Mouse (Mus musculus) spleen, postnatal 14 days (tissue): ENCODE measurements at regions not wholly inside any gene's neighbourhood (a gene's known extent, or its start where the extent isn't known, plus 50 kb on each side); places are given as distances from the start of the nearest gene placed in this dataset.
"Not testable (repeated sequence)": the region's sequence is repeated elsewhere in the genome, so short reads cannot be mapped to it uniquely, and the experiment has no call there.

Experiments
- DNase-seq, 2 experiments: peaks; one replicate each; pipeline ENCODE4 v3.0.0; 2021 to 2022; ENCODE audit warnings: low spot score in 2 of 2

DNA sequence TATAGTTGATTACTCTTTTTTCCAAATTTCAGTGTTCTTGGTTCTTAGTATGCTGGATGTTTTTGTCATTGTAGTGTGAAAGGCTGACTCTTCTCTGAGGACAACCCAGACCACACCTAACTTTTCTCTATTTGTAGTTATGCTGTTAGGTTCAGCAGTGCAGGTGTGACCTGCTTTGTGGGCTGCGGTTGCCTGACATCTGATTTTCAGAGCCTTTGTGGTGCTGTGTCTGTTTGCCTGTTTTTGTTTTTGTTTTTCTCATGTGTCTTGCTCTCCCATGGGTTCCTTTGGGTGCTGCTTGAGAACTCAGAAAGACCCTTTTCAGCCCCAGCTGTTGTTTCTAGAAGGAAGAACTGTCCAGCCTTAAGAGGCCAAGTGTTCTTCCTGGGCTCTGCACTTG is 52.0 kb upstream of the Trpm1 start:
- DNase-seq = no peak

DNA sequence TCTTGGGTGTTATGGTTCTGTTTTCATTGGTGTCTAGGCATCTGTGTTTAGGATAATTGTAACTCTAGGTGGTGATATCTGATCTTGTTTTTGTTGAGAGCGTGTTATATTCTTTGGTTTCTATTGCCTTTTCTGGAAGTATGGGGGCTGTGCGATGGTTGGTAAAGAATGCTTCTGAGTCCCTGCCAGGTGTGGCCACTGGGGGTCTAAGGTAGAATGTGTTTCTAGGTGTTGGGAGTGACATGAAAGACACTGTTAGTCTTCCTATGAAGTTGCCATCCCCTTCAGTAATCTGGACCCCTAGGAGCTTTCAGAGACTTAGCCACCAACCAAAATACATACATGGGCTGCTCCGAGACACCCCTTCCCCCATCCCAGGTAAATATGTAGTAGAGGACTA is 54.0 kb upstream of the Trpm1 start:
- no peak for DNase-seq

DNA sequence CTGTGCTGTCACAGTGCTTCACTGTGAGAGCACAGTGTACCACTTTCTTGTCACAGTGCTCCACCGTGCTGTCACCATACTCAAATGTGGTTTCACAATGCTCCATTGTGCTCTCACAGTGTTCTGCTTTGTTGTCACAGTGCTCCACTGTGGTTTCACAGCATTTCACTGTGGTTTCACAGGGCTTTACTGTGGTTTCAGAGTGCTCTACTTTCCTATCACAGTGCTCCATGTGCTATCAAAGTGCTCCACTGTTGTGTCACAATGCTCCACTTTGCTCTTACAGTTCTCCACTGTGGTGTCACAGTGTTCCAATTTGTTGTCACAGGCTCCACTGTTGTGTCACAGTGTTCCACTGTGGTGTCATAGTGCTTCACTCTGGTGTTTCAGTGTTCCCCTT is 63.6 kb upstream of the Trpm1 start:
- no peak for DNase-seq

DNA sequence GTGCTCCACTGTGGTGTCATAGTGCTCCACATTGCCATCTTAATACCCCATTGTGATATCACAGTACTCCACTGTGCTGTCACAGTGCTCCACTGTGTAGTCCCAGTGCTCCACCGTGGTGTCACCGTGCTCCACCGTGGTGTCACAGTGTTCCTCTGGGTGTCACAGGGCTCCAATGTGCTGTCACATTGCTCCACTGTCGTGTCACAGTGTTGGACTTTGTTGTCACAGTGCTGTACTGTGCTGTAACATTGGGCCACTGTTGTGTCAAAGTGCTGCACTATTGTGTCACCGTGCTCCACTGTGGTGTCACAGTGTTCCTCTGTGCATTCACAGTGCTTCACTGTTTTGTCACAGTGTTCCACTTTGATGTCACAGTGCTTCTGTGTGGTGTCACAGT is 64.6 kb upstream of the Trpm1 start:
- no peak for DNase-seq

DNA sequence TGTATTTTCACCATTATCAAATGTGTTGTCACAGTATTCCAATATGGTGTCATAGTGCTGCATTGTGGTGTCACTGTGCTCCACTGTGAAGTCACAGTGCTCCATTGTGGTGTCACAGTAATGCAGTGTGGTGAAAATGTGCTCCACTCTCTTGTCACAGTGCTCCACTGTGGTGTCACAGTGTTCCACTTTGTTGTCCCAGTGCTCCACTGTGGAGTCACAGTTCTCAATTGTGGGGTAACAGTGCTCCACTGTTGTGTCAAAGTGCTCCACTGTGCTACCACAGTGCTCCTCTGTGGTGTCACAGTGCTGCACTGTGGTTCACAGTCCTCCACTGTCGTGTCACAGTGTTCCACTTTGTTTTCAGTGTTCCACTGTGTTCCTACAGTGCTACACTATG is 69.7 kb upstream of the Trpm1 start:
- not testable (repeated sequence) for DNase-seq

DNA sequence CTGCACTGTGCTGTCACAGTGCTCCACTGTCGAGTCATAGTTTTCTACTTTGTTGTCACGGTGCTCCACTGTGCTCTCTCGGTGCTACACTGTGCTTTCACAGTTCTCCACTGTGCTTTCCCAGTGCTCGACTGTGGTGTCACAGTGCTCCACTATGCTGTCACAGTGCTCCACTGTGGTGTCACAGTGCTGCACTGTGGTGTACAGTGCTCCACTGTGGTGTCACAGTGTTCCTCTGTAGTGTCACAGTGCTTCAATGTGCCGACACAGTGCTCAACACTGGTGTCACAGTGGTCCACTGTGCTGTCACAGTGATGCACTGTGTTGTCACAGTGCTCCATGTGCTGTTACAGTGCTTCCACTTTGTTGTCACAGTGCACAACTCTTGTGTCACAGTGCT is 71.0 kb upstream of the Trpm1 start:
- no peak for DNase-seq

DNA sequence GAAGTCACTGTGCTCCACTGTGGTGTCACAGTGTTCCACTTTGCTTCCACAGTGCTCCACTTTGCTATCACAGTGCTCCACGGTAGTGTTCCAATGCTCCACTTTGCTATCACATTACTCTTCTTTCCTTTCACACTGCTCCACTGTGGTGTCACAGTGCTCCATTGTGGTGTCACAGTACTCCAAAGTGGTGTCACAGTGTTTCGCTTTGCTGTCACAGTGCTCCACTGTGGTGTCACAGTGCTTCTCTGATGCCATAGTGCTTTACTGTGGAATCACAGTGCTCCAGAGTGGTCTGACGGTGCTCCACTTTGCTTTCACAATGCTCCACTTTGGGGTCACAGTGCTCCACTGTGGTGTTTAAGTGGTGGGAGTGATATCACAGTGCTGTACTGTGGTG is 71.4 kb upstream of the Trpm1 start:
- DNase-seq = no peak

DNA sequence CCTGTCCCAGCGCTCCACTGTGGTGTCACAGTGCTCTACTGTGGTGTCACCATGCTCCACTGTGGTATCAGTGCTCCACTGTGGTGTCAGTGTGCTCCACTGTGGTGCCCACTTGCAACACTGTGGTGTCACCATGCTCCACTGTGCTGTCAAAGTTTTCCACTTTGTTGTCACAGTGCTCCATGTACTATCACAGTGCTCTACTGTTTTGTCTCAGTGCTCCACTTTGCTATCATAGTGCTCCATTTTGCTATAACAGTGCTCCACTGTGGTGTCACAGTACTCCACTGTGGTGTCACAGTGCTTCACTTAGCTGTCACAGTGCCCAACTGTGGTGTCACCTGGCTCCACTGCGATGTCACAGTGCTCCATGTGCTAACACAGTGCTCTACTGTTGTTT is 72.0 kb upstream of the Trpm1 start:
- DNase-seq = no peak

DNA sequence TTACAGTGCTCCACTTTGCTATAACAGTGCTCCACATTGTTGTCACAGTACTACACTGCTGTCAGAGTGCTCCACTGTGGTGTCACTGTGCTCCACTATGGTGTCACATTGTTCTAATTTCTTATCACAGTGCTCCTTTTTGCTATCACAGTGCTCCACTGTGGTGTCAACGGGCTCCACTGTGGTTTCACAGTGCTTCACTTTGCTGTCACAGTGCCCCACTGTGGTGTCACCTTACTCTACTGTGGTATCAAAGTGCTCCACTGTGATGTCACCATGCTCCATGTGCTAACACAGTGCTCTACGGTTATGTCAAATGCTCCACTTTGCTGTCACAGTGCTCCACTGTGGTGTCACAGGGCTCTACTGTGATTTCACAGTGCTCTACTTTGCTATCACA is 72.6 kb upstream of the Trpm1 start:
- no peak for DNase-seq

DNA sequence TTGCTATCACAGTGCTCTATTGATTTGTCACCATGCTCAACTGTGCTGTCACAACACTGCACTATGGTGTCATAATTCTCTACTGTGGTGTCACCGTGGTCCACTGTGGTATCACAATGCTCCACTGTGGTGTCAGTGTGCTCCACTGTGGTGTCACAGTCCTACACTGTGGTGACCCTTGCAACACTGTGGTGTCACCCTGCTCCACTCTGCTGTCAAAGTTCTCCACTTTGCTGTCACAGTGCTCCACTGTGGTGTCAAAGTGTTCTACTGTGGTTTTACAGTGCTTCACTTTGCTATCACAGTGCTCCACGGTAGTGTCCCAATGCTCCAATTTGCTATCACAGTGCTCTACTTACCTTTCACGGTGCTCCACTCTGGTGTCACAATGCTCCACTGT is 74.3 kb upstream of the Trpm1 start:
- no peak for DNase-seq

DNA sequence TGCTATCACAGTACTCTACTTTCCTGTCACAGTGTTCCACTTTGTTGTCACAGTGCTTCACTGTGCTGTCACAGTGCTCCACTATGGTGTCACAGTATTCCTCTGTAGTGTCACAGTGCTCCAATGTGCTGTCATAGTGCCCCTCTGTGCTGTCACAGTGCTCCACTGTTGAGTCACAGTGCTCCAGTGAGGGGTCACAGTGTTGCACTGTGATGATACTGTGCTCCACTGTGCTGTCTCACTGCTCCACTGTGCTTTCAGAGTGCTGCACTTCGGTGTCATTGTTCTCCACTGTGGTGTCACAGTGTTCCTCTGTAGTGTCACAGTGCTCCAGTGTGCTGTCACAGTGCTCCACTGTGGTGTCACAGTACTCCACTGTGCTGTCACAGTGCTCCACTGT is 75.0 kb upstream of the Trpm1 start:
- DNase-seq = no peak

DNA sequence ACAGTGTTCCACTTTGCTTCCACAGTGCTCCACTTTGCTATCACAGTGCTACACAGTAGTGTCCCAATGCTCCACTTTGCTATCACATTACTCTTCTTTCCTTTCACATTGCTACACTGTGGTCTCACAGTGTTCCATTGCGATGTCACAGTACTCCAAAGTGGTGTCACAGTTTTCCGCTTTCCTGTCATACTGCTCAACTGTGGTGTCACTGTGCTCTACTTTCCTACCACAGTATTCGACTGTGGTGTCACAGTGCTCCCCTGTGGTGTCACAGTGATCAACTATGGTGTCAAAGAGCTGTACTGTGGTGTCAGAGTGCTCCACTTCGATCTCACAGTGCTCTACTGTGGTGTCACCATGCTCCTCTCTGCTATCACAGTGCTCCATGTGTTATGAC is 76.1 kb upstream of the Trpm1 start:
- DNase-seq = no peak

DNA sequence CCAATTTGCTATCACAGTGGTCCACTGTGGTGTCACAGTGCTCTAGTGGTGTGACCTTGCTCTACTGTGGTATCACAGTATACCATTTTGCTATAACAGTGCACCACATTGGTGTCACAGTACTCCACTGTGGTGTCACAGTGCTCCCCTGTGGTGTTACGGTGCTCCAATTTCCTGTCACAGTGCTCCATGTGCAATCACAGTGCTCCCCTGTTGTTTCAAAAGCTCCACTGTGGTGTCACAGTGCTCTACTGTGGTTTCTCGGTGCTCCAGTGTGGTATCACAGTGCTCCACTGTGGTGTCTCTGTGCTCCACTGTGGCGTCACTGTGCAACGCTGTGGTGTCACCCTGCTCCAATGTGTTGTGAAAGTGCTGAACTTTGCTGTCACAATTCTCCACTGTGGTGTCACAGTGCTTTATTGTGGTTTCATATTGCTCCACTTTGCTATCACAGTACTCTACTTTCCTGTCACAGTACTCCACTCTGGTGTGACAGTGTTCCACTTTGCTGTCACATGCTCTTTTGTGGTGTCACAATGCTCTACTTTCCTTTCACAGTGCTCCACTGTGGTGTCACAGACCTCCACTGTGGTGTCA is 76.8 kb upstream of the Trpm1 start:
- DNase-seq = no peak

DNA sequence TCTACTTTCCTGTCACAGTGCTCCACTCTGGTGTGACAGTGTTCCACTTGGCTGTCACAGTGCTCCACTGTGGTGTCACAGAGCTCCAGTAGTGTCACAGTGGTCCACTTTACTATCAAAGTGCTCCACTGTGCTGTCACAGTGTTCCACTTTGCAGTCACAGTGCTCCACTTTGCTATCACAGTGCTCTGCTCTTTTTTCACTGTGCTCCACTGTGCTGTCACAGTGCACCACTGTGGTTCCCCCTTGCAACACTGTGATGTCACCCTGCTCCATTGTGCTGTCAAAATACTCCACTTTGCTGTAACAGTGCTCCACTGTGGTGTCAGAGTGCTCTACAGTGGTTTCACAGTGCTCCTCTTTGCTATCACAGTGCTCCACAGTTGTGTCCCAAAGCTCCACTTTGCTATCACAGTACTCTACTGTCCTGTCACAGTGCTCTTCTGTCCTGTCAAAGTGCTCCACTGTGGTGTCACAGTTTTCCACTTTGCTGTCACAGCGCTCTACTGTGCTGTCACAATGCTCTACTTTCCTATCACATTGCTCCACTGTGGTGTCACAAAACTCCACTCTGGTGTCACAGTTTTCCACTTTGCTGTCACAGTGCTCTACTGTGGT is 77.8 kb upstream of the Trpm1 start:
- DNase-seq = no peak

DNA sequence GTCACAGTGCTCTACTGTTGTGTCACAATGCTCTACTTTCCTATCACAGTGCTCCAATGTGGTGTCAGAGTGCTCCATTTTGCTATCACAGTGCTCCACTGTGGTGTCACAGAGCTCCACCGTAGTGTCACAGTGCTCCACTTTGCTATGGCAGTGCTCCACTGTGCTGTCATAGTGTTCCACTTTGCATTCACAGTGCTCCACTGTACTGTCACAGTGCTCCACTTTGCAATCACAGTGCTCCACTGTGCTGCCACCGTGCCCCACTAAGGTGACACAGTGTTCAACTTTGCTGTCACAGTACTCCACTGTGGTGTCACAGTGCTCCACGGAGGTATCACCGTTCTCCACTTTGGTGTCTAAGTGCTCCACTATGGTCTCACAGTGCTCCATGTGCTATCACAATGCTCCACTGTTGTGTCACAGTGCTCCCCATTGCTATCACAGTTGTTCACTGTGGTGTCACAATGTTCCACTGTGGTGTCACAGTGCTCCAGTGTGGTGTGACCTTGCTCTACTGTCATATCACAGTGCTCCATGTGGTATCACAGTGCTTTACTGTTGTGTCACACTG is 78.9 kb upstream of the Trpm1 start:
- peak in 1 of 2 experiments; percentile 5 for DNase-seq

DNA sequence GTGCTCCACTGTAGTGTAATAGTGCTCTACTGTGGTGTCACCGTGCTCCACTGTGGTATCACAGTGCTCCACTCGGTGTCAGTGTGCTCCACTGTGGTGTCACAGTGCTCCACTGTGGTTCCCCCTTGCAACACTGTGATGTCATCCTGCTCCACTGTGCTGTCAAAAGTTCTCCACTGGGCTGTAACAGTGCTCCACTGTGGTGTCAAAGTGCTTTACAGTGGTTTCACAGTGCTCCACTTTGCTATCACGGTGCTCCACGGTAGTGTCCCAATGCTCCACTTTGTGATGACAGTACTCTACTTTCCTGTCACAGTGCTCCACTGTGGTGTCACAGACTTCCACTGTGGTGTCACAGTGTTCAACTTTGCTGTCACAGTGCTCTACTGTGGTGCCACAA is 79.4 kb upstream of the Trpm1 start:
- peak in 1 of 2 experiments; percentile 4 for DNase-seq

DNA sequence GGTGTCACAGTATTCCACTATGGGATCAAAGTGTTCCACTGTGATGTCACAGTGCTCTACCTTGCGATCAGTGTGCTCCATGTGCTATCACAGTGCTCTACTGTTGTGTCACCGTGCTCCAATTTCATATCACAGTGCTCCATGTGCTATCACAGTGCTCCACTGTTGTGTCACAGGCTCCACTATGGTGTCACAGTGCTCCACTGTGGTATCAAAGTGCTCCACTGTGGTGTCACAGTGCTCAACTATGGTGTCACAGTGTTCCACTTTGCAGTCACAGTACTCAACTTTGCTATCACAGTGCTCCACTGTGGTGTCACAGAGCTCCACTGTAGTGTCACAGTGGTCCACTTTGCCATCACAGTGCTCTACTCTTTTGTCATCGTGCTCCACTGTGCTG is 79.9 kb upstream of the Trpm1 start:
- DNase-seq = no peak

DNA sequence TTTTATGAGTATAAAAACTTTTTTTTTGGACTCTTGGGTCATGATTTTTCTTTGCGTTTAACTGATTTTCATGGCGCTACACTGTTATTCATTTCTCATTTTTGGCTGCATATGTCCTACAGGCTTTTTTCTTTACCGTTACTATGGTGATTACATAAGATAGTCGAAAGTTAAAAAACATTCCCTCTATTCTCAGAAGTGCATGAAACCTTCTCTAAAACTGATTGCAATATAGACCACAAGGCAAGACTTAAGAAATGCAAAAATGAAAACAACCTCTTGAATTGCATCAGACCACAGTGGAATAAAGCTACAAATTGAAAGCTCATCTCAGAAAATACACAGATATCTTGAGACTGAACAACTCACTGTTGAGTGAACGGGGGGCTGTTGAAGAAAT is 82.7 kb upstream of the Trpm1 start:
- DNase-seq = no peak

DNA sequence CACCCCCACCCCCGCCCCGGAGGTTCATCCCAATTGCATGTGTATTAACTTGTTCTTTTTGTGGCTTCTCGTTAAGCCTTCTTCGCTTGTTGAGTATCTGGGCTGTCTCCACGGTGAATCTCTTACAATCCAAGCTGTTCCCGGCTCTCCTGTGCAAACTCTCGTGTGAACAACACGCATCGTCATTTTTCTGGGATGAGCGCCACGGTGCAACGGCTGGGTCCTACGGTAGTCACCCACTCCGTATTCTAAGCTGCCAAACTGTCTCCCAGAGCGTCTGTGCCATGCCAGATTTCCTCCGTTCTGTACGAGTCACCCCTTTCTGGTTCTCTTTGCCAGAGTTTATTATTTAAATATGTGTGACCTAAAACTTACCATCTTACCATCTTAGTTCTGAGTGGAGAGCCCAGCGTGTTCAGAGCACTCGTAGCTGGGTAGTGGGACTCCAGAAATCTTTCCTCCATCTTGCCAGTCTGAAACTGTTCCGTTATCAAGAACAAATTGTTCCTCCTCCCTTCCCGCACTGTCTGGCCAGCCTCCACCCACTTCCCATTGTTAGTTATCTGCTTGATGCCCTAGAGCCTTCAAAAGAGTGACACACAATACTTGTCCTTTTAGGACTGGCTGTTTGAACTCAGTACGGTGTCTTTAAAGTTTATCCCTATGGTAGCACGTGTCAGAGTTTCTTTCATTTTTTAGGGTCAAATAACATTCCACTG is 87.9 kb upstream of the Trpm1 start:
- no peak for DNase-seq

DNA sequence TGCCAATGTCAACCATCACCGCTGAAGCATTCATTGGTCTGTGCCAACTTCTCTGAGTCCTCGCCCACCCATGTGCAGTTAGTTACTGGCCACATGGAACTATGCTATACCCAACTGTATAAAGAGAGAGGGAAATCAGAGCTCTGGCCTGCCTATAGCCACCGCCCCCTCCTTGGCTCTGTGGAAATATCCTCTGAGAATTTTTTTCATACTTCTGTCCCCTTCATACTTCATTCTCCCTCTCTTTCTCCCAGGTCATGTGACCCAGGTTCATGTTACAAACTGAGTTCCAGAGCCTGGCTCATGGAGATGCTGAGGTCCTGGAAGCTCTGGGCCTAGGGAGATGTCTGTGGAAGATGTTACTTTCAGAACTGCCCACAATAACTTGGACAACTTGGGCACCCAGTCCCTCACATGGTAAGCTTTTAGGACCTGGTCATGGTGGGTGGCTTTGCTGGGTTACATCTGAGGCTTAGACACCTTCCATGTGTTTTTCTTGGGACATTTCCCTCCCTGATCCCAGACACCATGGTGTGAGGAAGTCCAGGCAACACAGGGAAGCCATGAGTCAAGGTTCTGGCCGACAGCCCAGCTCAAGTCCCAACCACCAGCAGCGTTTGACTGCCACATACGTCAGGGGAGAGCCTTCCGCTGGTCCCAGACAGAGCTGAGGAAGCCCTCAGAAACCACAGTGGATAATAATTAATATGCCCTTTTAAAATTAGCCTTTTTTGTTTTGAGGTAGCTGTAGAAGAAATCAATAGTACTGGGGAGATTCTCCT is 89.0 kb upstream of the Trpm1 start:
- no peak for DNase-seq

DNA sequence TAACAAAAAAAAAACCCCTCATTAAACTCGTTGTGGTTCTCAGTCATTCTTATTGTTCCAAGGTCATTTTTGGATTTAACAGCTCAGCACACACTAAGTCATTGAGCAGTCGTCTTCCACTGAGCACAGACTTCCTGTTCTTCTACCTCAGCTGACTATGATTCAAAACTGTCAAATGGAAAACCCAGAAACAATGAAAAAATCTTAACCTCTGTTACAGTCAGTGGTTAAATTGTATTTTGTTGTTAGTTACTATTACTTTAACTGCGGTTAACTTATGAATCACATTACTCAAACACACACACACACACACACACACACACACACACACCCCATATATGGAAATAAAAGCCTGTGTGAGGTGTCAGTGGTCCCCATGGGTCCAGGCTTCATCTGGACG is 92.5 kb upstream of the Trpm1 start:
- DNase-seq = no peak

DNA sequence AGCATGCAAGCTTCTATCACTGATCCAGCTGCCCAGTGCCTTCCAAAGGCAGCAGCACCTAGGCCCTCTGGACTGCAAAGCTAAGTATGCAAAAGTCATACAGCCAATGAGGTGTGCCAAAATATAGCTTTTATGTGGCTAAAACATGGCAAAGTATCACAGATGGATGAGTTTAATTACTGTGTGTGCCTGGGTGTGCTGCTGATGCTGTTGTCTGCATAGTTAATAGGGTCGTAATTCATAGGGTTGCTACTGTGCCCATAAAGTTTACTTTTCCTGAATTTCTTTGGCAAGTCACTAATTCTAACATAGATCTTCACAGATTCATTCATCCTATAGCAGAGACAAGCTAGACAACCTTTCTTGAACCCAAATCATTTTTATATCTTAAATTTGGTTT is 93.1 kb upstream of the Trpm1 start:
- DNase-seq = no peak
